Mouse (Mus musculus) heart, adult 2 months (tissue): ENCODE measurements around the gene Ecd.

Experiments used
- CTCF ChIP-seq: fragments of 200-600 bp; IDR thresholded peaks from 2 replicates; pipeline ENCODE4 v1.8.1; 2022; ENCODE audit warnings: antibody characterized with exemption, mild to moderate bottlenecking, moderate library complexity
- EP300 ChIP-seq: fragments of 200-500 bp; IDR thresholded peaks from 2 replicates; pipeline ENCODE4 v1.6.1; 2011; ENCODE audit warnings: low read depth, low read length, control low read depth; ENCODE audit not compliant: insufficient read depth
- POLR2A ChIP-seq: fragments of 200-500 bp; IDR thresholded peaks from 2 replicates; pipeline ENCODE4 v1.6.1; 2011; ENCODE audit warnings: mild to moderate bottlenecking, low read depth, low read length, control low read depth; ENCODE audit not compliant: insufficient read depth

GRCm38 (mm10) chr14:20377112-20377521, 29.2 kb upstream of the Ecd start:
- TF ChIP-seq CTCF = no peak
- TF ChIP-seq POLR2A = no peak
- TF ChIP-seq EP300 = no peak
